Mouse (Mus musculus) heart, embryonic 10.5 days (tissue): ENCODE measurements around the gene Trip10. TPM values are rescaled to one million over a fixed set of nuclear protein-coding genes. Genes with fewer than 3 reads are reported as not detected.

Source experiments
- DNase-seq: peaks from one replicate; pipeline ENCODE4 v3.0.0-alpha.2; 2017; ENCODE audit warnings: low spot score
- H3K27ac ChIP-seq: fragments of 300-500 bp; sonication (generic); 2 replicates; pipeline ENCODE4 v1.5.1; 2016; ENCODE audit warnings: mild to moderate bottlenecking
- H3K27me3 ChIP-seq: fragments of 300-500 bp; sonication (generic); 2 replicates; pipeline ENCODE4 v1.6.1; 2016; ENCODE audit warnings: mild to moderate bottlenecking; ENCODE audit not compliant: poor library complexity, insufficient read depth, severe bottlenecking
- H3K36me3 ChIP-seq: fragments of 300-500 bp; sonication (generic); 2 replicates; pipeline ENCODE4 v1.6.1; 2016; ENCODE audit warnings: mild to moderate bottlenecking, moderate library complexity
- H3K4me1 ChIP-seq: fragments of 300-500 bp; sonication (generic); 2 replicates; pipeline ENCODE4 v1.6.1; 2016; ENCODE audit warnings: mild to moderate bottlenecking
- H3K4me3 ChIP-seq: fragments of 300-500 bp; sonication (generic); 2 replicates; pipeline ENCODE4 v1.5.1; 2016; ENCODE audit warnings: mild to moderate bottlenecking, moderate library complexity
- H3K9me3 ChIP-seq: fragments of 300-500 bp; sonication (generic); 2 replicates; pipeline ENCODE4 v1.6.1; 2016; ENCODE audit warnings: mild to moderate bottlenecking, moderate library complexity
- WGBS: fragments of 180-500 bp; shearing (Covaris S2); methylation state at CpG from one replicate; pipeline ENCODE4 v1.1.7; 2016; 5-methylcytosine and 5-hydroxymethylcytosine counted together
- polyA plus RNA-seq: library from polyadenylated mRNA; unstranded; fragments of >200 nt; fragmentation: Nextera tagmentation; extraction: Ambion mirVana; gene quantifications from 2 replicates; pipeline ENCODE4 v1.2.1, GENCODE M21; 2016

Gene Trip10
- polyA plus RNA-seq, 1 experiment from 2014 or later, result 46.8 TPM

DNA sequence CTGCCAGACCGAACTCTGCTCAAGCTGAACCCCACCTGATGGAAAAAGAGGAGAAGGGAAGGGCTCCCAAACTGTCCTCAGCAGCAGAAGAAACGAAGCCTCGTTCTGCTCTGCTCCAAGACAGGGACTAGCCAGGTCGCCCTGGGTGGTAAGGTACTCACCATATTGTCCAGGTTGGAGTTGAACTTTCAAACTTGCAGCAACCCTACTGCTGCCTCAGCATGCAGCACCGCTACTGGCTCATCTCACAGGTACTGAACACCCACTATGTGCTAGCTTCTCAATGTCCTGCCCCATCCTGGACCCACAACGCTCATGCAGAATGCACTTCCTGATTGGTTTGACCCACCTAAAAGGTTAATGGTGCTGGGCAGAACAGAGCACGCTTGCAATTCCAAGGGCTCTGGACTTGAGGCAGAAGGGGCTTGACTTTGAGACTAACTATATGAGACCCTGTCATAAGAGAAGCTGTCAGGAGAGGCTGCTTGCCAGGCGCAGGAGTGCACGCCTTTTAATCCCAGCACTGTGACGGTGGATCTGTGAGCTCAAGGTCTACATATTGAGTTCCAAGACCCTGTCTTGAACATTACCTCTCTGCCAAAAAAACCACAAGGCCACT lies 3.8 kb upstream of the Trip10 start:
- Histone ChIP-seq H3K4me3 (no peak overlapping the region), H3K27ac (no peak overlapping the region), H3K9me3 (no peaks in the 10 kb centered on the region), H3K4me1 (peaks cover 15% of the 10 kb centered on the region), H3K27me3 (no peaks in the 10 kb centered on the region), H3K36me3 (peaks cover 30% of the 10 kb centered on the region)
- 90% methylated on average over 10 of the region's 10 CpGs for WGBS
- no peak for DNase-seq

DNA sequence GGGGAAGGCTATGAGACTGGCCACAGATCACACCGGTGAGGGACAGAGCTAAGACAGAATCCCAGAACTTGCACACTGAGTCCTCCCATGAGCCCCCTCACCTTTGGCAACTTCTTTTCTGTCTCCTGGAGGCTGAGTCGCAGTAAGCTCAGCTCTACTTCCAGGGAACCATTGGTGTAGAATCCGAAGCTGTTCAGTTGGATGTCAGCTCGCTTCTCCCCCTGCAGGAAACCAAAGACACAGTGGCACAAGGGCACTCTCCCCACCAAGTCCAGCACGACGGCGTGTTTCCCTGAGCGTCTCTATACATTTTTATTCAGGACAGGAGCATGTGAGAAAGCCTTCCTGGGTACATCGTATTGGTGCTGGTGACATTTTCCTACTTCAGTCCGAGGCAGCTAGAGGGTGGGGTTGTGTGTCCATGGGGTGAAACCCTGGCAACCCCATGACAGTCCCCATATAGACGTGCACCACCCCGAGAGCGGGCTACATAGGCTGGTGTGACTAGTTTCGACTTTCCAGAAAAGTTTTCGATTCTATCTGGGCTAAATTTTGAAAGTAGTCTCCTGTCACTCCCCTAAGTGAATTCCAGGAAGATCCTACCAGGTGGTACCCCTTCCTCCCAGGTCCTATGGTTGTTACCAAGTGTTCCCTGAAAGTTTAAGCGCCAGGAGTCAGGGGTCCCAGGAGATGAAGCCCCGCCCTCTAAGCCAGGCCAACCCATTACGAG lies 2.4 kb upstream of the Trip10 start:
- WGBS, result 3% methylated on average over 18 of the region's 18 CpGs

DNA sequence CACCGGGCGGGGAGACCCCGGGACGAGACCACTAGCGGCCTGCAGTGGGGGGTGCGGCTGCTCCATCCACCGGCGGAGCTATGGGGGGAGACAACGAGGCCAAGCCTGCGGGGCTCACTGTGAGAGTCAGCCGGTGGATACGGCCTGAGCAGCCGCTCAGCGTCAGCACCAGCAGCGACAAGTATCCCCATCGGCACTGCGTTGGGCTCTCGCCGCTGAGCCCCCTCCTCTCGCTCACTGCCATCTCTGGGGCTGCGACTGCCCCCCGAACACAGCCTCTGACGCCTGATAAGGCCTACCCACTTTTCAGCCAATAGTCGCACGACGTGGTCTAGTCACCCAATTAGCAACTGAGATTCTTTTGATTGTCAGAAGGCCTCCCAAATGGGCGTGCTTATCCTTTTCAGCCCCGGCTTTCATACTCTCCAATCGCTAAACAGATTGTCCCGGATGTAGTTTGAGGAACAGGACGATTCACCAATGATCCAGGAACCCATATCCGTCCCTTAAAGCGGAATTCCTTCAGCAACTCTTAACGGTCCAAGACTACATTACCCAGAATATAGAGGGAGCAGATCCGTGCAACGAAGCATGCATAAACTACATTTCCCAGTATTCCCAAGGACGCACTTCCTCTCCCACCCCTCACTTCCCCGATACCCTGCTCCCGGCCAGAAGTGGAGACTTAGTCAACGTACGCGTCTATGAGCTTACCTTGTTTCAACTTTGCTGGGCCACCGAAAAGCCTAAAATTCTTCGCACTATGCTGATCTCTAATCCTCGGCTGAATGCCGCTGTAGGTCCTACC lies 1.7 kb upstream of the Trip10 start:
- peak overlapping the region; percentile 95 for H3K27ac ChIP-seq
- WGBS, result under 1% methylated on average over 46 of the region's 46 CpGs
- H3K9me3 ChIP-seq, result no peaks in the 10 kb centered on the region

More for the DNA sequence above, 2.4 kb upstream of the Trip10 start:
- Histone ChIP-seq H3K4me1 (peaks cover 20% of the 10 kb centered on the region), H3K27ac (peak overlapping the region; percentile 95), H3K4me3 (peak overlapping the region; percentile 82), H3K36me3 (peaks cover 26% of the 10 kb centered on the region), H3K27me3 (no peaks in the 10 kb centered on the region), H3K9me3 (no peaks in the 10 kb centered on the region)
- no peak for DNase-seq

DNA sequence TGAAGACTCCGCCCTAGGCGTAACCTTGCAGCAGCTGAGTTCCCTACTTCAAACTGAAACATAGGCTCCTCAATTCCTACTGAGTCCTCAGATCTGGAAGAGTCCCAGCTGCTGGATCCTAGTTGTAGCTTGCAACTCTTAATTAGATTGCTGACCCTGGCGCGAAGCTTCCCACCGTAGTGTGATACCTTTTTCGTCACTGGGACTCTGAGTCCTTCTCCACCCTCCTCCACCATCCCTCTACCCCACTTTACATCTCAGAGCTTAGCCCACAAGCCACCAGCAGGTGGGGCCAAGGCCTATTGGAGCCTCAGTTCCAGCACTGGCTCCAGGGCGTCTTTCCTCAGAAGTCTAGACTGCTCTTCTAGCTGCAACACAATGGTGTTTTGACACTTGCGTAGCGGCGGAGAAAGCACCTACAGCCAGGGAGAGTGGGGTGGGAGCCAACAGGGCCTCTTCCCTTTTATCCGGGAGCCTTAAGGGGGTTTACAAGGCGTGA lies 1.0 kb upstream of the Trip10 start, which contains the start of gene Gpr108:
Gpr108 (minus strand) TSS at position 246 of the 499 bp plus-strand sequence.
- Histone ChIP-seq H3K4me1 (peaks cover 23% of the 10 kb centered on the region), H3K27ac (peak within 1 kb of the TSS; percentile 95), H3K27me3 (no peaks in the 10 kb centered on the region), H3K9me3 (no peaks in the 10 kb centered on the region), H3K4me3 (peak within 1 kb of the TSS; percentile 82), H3K36me3 (peaks cover 17% of the 10 kb centered on the region)
- DNase-seq, result peak; percentile 94
- WGBS, result under 1% methylated on average over 12 of the region's 12 CpGs

More for the DNA sequence above, 1.7 kb upstream of the Trip10 start:
- peak; percentile 99 for DNase-seq
- Histone ChIP-seq H3K27me3 (no peaks in the 10 kb centered on the region), H3K36me3 (peaks cover 18% of the 10 kb centered on the region), H3K4me1 (peaks cover 20% of the 10 kb centered on the region), H3K4me3 (peak overlapping the region; percentile 82)

DNA sequence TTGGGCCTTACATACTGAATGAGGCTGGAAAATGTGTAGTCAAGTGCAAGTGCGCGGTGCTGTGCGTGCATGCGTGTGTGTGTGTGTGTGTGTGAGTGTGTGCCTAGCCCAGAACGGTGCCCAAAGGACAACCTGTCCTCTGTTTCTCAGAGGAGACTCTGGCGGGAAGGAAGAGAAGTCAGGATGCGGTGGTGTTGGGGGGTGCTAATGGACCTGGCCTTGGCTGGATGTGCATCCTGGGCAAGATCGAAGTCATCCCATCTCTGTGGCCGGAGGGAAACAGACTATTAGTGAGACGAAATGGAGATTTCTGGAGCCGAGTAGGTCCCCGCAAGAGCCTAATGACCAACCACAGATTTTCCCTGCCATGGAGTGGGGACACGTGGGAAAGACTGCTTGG lies 484 bp upstream of the Trip10 start:
- no peak for DNase-seq
- 9% methylated on average over 13 of the region's 13 CpGs for WGBS
- H3K36me3 ChIP-seq, result peaks cover 19% of the 10 kb centered on the region
- H3K27me3 ChIP-seq, result no peaks in the 10 kb centered on the region
- peak overlapping the region; percentile 91 for H3K27ac ChIP-seq
- H3K9me3 ChIP-seq, result no peaks in the 10 kb centered on the region
- H3K4me3 ChIP-seq, result peak overlapping the region; percentile 82
- peaks cover 26% of the 10 kb centered on the region for H3K4me1 ChIP-seq

DNA sequence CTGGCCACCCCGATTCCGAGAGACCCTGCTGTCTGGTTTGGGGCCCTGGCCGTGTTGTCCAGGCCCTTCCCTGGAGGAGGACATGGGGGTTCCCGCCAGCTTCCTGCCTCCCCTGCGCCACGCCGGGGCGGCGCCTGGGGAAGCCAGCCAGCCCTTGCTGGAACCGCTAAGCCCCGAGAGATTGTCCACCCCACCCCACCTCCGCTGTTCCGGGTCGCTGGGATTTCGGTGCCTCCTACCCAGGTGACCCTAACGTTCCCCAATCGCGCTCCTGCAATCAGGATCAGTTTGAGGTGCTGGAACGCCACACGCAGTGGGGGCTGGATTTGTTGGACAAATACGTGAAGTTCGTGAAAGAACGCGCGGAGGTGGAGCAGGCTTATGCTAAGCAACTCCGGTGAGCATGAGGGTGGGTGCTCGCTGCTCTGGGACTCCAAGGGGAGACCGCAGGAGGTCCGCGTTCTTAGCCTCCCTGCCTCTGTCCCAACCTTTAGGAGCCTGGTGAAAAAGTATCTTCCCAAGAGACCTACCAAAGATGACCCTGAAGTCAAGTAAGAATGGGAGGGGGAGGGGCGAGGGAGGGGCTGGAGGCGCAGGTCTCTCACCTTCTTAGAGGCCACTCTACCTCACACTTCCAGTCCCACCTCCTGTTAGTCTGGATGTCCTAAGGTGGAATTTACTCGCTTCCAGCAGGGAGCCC lies 1.4 kb downstream of the Trip10 start:
- no peak for DNase-seq
- no peaks in the 10 kb centered on the region for H3K27me3 ChIP-seq
- H3K36me3 ChIP-seq, result peaks cover 27% of the 10 kb centered on the region
- H3K4me3 ChIP-seq, result peak overlapping the region; percentile 82
- WGBS, result 2% methylated on average over 33 of the region's 33 CpGs
- H3K9me3 ChIP-seq, result no peaks in the 10 kb centered on the region
- H3K27ac ChIP-seq, result peak overlapping the region; percentile 91
- H3K4me1 ChIP-seq, result peaks cover 26% of the 10 kb centered on the region

DNA sequence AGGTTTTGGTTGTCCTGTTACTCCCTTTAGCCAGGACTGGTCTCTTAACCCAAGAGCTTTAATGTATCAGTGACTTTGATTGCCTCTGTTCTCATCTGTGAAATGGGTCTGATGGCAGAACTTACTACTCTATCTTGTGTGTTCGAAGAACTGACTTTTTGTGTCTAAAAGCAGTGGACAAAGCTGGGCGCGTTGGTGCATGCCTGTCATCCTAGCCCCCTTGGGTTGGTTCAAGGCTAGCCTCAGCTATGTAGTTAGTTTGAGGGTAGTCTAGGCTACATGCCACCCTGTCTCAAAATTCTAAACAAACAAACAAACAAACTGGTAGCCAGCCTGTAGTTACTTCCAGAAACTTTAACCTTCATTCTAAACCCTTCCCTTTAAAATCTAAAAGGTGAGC lies 2.2 kb downstream of the Trip10 start:
- no peaks in the 10 kb centered on the region for H3K27me3 ChIP-seq
- DNase-seq, result peak; percentile 72
- H3K36me3 ChIP-seq, result peaks cover 35% of the 10 kb centered on the region
- no peaks in the 10 kb centered on the region for H3K9me3 ChIP-seq
- 92% methylated on average over 3 of the region's 3 CpGs for WGBS
- H3K27ac ChIP-seq, result no peak overlapping the region
- H3K4me3 ChIP-seq, result no peak overlapping the region
- peaks cover 21% of the 10 kb centered on the region for H3K4me1 ChIP-seq

DNA sequence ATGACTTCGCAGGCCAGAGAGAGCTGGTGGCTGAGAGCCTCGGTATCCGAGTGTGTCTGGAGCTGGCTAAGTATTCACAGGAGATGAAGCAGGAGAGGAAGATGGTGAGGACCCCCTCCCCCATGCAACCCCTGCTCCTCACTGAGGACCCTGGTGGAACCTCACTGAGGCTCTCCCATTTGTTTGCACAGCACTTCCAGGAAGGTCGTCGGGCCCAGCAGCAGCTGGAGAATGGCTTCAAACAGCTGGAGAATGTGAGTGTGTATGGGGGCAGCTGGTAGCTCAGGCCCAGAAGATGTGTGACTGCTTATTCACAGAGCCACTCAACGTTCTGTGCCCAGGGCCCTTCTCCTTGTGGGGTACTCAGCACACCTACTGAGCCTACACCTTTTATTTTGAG lies 4.1 kb downstream of the Trip10 start:
- Histone ChIP-seq H3K27me3 (no peaks in the 10 kb centered on the region), H3K4me3 (no peak overlapping the region), H3K27ac (no peak overlapping the region), H3K4me1 (peaks cover 17% of the 10 kb centered on the region), H3K36me3 (peaks cover 51% of the 10 kb centered on the region), H3K9me3 (no peaks in the 10 kb centered on the region)
- peak; percentile 67 for DNase-seq
- WGBS, result 69% methylated on average over 6 of the region's 6 CpGs

DNA sequence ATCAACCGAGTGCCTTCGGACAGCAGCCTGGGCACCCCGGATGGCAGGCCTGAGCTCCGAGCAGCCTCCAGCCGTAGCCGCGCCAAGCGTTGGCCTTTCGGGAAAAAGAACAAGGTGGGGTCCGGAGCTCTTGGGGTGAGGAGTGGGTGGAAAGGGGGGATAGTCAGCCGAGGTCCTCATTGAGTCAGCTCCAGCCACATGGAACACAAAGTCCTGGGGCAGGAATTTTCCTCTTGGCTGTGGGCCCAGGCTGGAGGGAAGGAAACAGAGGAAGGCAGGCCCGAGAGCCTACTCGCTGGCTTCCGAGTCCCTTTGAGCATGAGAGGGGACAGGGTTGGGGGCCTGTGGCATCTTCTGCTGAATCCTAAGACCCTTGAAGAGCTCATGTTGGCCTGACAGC lies 6.1 kb downstream of the Trip10 start:
- Histone ChIP-seq H3K9me3 (no peaks in the 10 kb centered on the region), H3K36me3 (peaks cover 72% of the 10 kb centered on the region), H3K27me3 (no peaks in the 10 kb centered on the region), H3K4me3 (no peak overlapping the region), H3K27ac (no peak overlapping the region), H3K4me1 (peaks cover 13% of the 10 kb centered on the region)
- DNase-seq, result no peak
- 93% methylated on average over 14 of the region's 14 CpGs for WGBS

DNA sequence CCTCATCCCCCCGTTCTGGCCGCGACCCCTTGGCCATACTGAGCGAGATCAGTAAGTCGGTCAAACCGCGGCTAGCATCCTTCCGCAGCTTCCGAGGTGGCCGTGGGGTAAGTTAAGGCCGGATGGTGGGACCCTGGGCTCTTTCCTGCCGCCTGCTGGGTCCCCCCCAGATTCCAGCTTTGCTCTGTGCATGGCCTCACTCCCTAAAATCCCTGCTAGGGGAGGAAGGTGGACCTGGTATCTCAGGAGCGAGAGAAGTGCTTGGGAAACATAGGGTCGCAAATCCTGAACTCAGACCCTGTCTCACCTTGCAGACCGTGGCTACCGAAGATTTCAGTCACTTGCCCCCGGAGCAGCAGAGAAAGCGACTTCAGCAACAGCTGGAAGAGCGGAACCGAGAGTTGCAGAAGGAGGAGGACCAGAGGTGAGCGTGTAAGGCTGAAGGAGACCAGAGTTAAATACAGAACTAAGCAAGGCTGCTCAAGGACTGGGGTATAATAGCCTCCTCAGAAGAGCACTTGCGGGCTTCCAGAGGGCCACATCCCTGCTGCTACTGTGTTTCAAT lies 7.7 kb downstream of the Trip10 start:
- H3K4me1 ChIP-seq, result peaks cover 10% of the 10 kb centered on the region
- no peak overlapping the region for H3K27ac ChIP-seq
- H3K4me3 ChIP-seq, result no peak overlapping the region
- peak; percentile 69 for DNase-seq
- H3K36me3 ChIP-seq, result peaks cover 88% of the 10 kb centered on the region
- no peaks in the 10 kb centered on the region for H3K27me3 ChIP-seq
- WGBS, result 95% methylated on average over 22 of the region's 22 CpGs
- no peaks in the 10 kb centered on the region for H3K9me3 ChIP-seq

DNA sequence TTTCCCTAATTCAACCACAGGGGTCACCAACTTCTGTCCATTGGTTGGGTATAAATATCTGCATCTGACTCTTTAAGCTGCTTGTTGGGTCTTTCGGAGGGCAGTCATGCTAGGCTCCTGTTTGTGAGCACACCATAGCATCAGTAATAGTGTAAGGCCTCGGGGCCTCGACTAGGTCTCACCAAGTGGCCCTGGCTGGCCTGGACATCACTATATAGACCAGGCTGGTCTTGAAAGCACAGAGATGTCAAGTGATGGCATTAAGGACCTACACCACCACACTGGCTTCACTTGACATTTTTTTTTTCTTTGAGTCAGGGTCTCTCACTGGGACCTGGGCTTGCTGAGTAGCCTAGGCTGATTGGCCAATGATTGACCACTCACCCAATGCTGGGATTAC lies 8.9 kb downstream of the Trip10 start:
- no peak overlapping the region for H3K27ac ChIP-seq
- H3K27me3 ChIP-seq, result no peaks in the 10 kb centered on the region
- 95% methylated on average over 3 of the region's 3 CpGs for WGBS
- peaks cover 98% of the 10 kb centered on the region for H3K36me3 ChIP-seq
- peak; percentile 67 for DNase-seq
- H3K9me3 ChIP-seq, result no peaks in the 10 kb centered on the region
- peaks cover 8% of the 10 kb centered on the region for H3K4me1 ChIP-seq
- no peak overlapping the region for H3K4me3 ChIP-seq

DNA sequence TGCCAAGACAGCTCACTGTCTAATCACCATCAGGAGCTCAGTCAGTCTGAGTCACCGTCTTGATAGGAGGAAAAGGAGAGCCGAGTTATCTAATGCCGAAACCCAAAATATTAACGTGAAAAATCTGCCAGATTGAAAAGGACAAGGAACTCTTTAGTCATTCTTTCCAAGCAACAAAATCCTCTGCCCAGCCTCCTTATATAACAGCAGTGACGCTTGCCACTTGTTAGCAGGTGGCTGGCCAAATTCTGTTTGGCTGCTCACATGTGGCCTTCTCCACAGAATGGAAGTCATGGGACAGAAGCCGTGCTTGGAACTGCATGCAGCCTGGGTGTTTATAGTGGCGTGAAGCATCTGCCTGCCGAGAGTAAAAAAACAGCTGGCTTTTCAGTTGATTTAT lies 10.5 kb downstream of the Trip10 start:
- Histone ChIP-seq H3K4me1 (peaks cover 7% of the 10 kb centered on the region), H3K27me3 (no peaks in the 10 kb centered on the region), H3K27ac (no peak overlapping the region), H3K9me3 (no peaks in the 10 kb centered on the region), H3K4me3 (no peak overlapping the region), H3K36me3 (peaks cover 95% of the 10 kb centered on the region)
- peak; percentile 42 for DNase-seq
- 87% methylated on average over 8 of the region's 8 CpGs for WGBS
